Comparison of ENCODE assay signal across 10 mouse cellular contexts in genomic region chr15:102802265-102802813, GRCm38 (mm10).
DNase-seq lines count a peak whose midpoint lies in the region.
"Had no signal": no experiment of that assay in that cellular context is flagged by ENCODE, and none has a peak within 500 bp of the region (broad histone marks: within the 10 kb centered on the region; RNA-seq: fewer than 3 reads in every experiment).

No protein-coding gene starts in this region.

- peak; percentile 6 for DNase-seq in gastrocnemius, postnatal 14 days
- no peak for DNase-seq in gastrocnemius, postnatal 10 days
- DNase-seq in ovary, adult 18-20 months (ENCODE audit: low spot score), result peak; percentile 4
- no peak for DNase-seq in ovary, postnatal 10 days (ENCODE audit: low spot score)
- peak; percentile 46 to 57 for DNase-seq in adrenal gland, postnatal 36 days
- DNase-seq in right cerebral cortex, postnatal 10 days (ENCODE audit: low spot score in 2 of 2), result peak; percentile 42 to 56
- DNase-seq in cerebellum, postnatal 4 days (ENCODE audit: low spot score in 2 of 2), result no peak
- no peak for DNase-seq in embryo, embryonic 9.5 days (ENCODE audit: extremely low spot score)
- DNase-seq: heart, postnatal 36 days; liver, postnatal 0 days had no signal

- intact Hi-C loops in gastrocnemius, postnatal 14 days (cut with DNase I; ENCODE audit: low total_unique reads), result no loop called here

Comparison
In these comparisons a context has a peak if more than half of its experiments do, and no peak if none do; other contexts are left out.
1. DNase-seq: peak in gastrocnemius, postnatal 14 days (single experiment), ovary, adult 18-20 months (single experiment), adrenal gland, postnatal 36 days (2 of 2) and right cerebral cortex, postnatal 10 days (2 of 2); none in gastrocnemius, postnatal 10 days (single experiment), ovary, postnatal 10 days (single experiment), cerebellum, postnatal 4 days (0 of 2) and embryo, embryonic 9.5 days (single experiment).